Mouse (Mus musculus) limb, embryonic 10.5 days (tissue): Measurements from ENCODE around the gene Elmod3. TPM values are rescaled to one million over a fixed set of nuclear protein-coding genes. Genes with fewer than 3 reads are reported as not detected.

Experiments used
- DNase-seq: peaks from one replicate; pipeline ENCODE4 v3.0.0-alpha.2; 2017; ENCODE audit warnings: low spot score
- H3K27ac ChIP-seq: fragments of 300-500 bp; sonication (generic); 2 replicates; pipeline ENCODE4 v1.5.1; 2016; ENCODE audit warnings: mild to moderate bottlenecking
- H3K27me3 ChIP-seq: fragments of 300-500 bp; sonication (generic); 2 replicates; pipeline ENCODE4 v1.6.1; 2016; ENCODE audit warnings: low read depth, mild to moderate bottlenecking; ENCODE audit not compliant: poor library complexity, severe bottlenecking
- H3K36me3 ChIP-seq: fragments of 300-500 bp; sonication (generic); 2 replicates; pipeline ENCODE4 v1.6.1; 2016; ENCODE audit warnings: mild to moderate bottlenecking, moderate library complexity
- H3K4me1 ChIP-seq: fragments of 300-500 bp; sonication (generic); 2 replicates; pipeline ENCODE4 v1.6.1; 2016
- H3K4me3 ChIP-seq: fragments of 300-500 bp; sonication (generic); 2 replicates; pipeline ENCODE4 v1.5.1; 2016; ENCODE audit warnings: mild to moderate bottlenecking, moderate library complexity
- H3K9me3 ChIP-seq: fragments of 300-500 bp; sonication (generic); replicated peaks from 2 replicates; pipeline ENCODE4 v1.6.1; 2016; ENCODE audit warnings: mild to moderate bottlenecking
- WGBS: fragments of 180-500 bp; shearing (Covaris S2); methylation state at CpG from one replicate; pipeline ENCODE4 v1.1.7; 2016; 5-methylcytosine and 5-hydroxymethylcytosine counted together
- polyA plus RNA-seq: library from polyadenylated mRNA; unstranded; fragments of >200 nt; fragmentation: Nextera tagmentation; extraction: Ambion mirVana; gene quantifications from 2 replicates; pipeline ENCODE4 v1.2.1, GENCODE M21; 2016

Elmod3 gene
- polyA plus RNA-seq, 1 experiment from 2014 or later: 14.6 TPM

- no peaks in the 10 kb centered on the region for H3K9me3 ChIP-seq
- WGBS: 86% methylated on average over 4 of the region's 4 CpGs
- H3K27ac ChIP-seq: no peak overlapping the region
- H3K4me3 ChIP-seq: no peak overlapping the region
- DNase-seq: no peak
- H3K4me1 ChIP-seq: peaks cover 6% of the 10 kb centered on the region; the same call in 1 of the 2 replicates
- no peaks in the 10 kb centered on the region for H3K27me3 ChIP-seq
- peaks cover 15% of the 10 kb centered on the region; the same call in 1 of the 2 replicates for H3K36me3 ChIP-seq
Measured at GRCm38 (mm10) chr6:72583211-72583839, 14.9 kb downstream of the Elmod3 start.

GRCm38 (mm10) chr6:72581625-72582382 lies 16.4 kb downstream of the Elmod3 start:
- H3K27me3 ChIP-seq: no peaks in the 10 kb centered on the region
- DNase-seq: no peak
- H3K9me3 ChIP-seq: no peaks in the 10 kb centered on the region
- H3K4me1 ChIP-seq: peaks cover 6% of the 10 kb centered on the region; the same call in 1 of the 2 replicates
- H3K27ac ChIP-seq: no peak overlapping the region
- peaks cover 14% of the 10 kb centered on the region for H3K36me3 ChIP-seq
- WGBS: 77% methylated on average over 11 of the region's 11 CpGs
- H3K4me3 ChIP-seq: no peak overlapping the region

- Histone ChIP-seq H3K9me3 (no peaks in the 10 kb centered on the region), H3K27ac (no peak overlapping the region), H3K4me1 (no peaks in the 10 kb centered on the region), H3K36me3 (peaks cover 14% of the 10 kb centered on the region), H3K4me3 (no peak overlapping the region), H3K27me3 (no peaks in the 10 kb centered on the region)
- no peak for DNase-seq
- WGBS: 97% methylated on average over 3 of the region's 3 CpGs
Measured at GRCm38 (mm10) chr6:72576041-72576440, 22.2 kb downstream of the Elmod3 start.

GRCm38 (mm10) chr6:72571826-72572225 lies 26.4 kb downstream of the Elmod3 start:
- peaks cover 16% of the 10 kb centered on the region for H3K36me3 ChIP-seq
- H3K27ac ChIP-seq: no peak overlapping the region
- H3K4me3 ChIP-seq: no peak overlapping the region
- 52% methylated on average over 3 of the region's 3 CpGs for WGBS
- no peaks in the 10 kb centered on the region for H3K9me3 ChIP-seq
- no peak for DNase-seq
- no peaks in the 10 kb centered on the region for H3K27me3 ChIP-seq
- no peaks in the 10 kb centered on the region for H3K4me1 ChIP-seq

GRCm38 (mm10) chr6:72570644-72571397 lies 27.4 kb downstream of the Elmod3 start:
- no peaks in the 10 kb centered on the region for H3K27me3 ChIP-seq
- H3K4me3 ChIP-seq: no peak overlapping the region
- DNase-seq: no peak
- H3K27ac ChIP-seq: no peak overlapping the region
- peaks cover 16% of the 10 kb centered on the region for H3K36me3 ChIP-seq
- peaks cover 6% of the 10 kb centered on the region for H3K4me1 ChIP-seq
- WGBS: 84% methylated on average over 10 of the region's 10 CpGs
- no peaks in the 10 kb centered on the region for H3K9me3 ChIP-seq

GRCm38 (mm10) chr6:72568736-72569135 lies 29.5 kb downstream of the Elmod3 start:
- H3K27me3 ChIP-seq: no peaks in the 10 kb centered on the region
- 89% methylated on average over 10 of the region's 10 CpGs for WGBS

GRCm38 (mm10) chr6:72567508-72567907 lies 30.7 kb downstream of the Elmod3 start:
- H3K27me3 ChIP-seq: no peaks in the 10 kb centered on the region
- no peak for DNase-seq
- peaks cover 6% of the 10 kb centered on the region; the same call in 1 of the 2 replicates for H3K36me3 ChIP-seq
- H3K27ac ChIP-seq: no peak overlapping the region
- 85% methylated on average over 5 of the region's 5 CpGs for WGBS
- no peak overlapping the region for H3K4me3 ChIP-seq
- H3K9me3 ChIP-seq: no peaks in the 10 kb centered on the region
- H3K4me1 ChIP-seq: peaks cover 33% of the 10 kb centered on the region

More at GRCm38 (mm10) chr6:72568736-72569135, 29.5 kb downstream of the Elmod3 start:
- no peak for DNase-seq
- Histone ChIP-seq H3K4me3 (no peak overlapping the region), H3K9me3 (no peaks in the 10 kb centered on the region), H3K4me1 (peaks cover 21% of the 10 kb centered on the region), H3K36me3 (peaks cover 14% of the 10 kb centered on the region), H3K27ac (no peak overlapping the region)

- Histone ChIP-seq H3K4me3 (no peak overlapping the region), H3K36me3 (peaks cover 6% of the 10 kb centered on the region; the same call in 1 of the 2 replicates), H3K27me3 (no peaks in the 10 kb centered on the region), H3K9me3 (no peaks in the 10 kb centered on the region), H3K27ac (no peak overlapping the region), H3K4me1 (peaks cover 36% of the 10 kb centered on the region)
- peak; percentile 87 for DNase-seq
- 4% methylated on average over 4 of the region's 4 CpGs for WGBS
Measured at GRCm38 (mm10) chr6:72566044-72566443, 32.2 kb downstream of the Elmod3 start.

GRCm38 (mm10) chr6:72565506-72565905 lies 32.7 kb downstream of the Elmod3 start:
- no peak overlapping the region for H3K4me3 ChIP-seq
- DNase-seq: no peak
- H3K27ac ChIP-seq: no peak overlapping the region
- 82% methylated on average over 7 of the region's 7 CpGs for WGBS
- no peaks in the 10 kb centered on the region for H3K9me3 ChIP-seq
- H3K36me3 ChIP-seq: peaks cover 6% of the 10 kb centered on the region; the same call in 1 of the 2 replicates
- H3K27me3 ChIP-seq: no peaks in the 10 kb centered on the region
- H3K4me1 ChIP-seq: peaks cover 36% of the 10 kb centered on the region

GRCm38 (mm10) chr6:72562894-72563293 lies 35.3 kb downstream of the Elmod3 start:
- Histone ChIP-seq H3K9me3 (no peaks in the 10 kb centered on the region), H3K27me3 (no peaks in the 10 kb centered on the region), H3K4me1 (peaks cover 36% of the 10 kb centered on the region), H3K4me3 (no peak overlapping the region), H3K27ac (peak overlapping the region; percentile 53; the same call in 1 of the 2 replicates), H3K36me3 (peaks cover 2% of the 10 kb centered on the region; the same call in 1 of the 2 replicates)
- no peak for DNase-seq
- 76% methylated on average over 5 of the region's 5 CpGs for WGBS

GRCm38 (mm10) chr6:72562486-72562885 lies 35.7 kb downstream of the Elmod3 start:
- DNase-seq: no peak
- H3K36me3 ChIP-seq: no peaks in the 10 kb centered on the region
- WGBS: 49% methylated on average over 6 of the region's 6 CpGs
- 0 out of 2 replicates have a peak overlapping the region, but pooled peaks have one; percentile 53 for H3K27ac ChIP-seq
- H3K4me1 ChIP-seq: peaks cover 36% of the 10 kb centered on the region
- no peaks in the 10 kb centered on the region for H3K9me3 ChIP-seq
- H3K27me3 ChIP-seq: no peaks in the 10 kb centered on the region
- H3K4me3 ChIP-seq: no peak overlapping the region

- DNase-seq: no peak
- no peak overlapping the region for H3K27ac ChIP-seq
- no peaks in the 10 kb centered on the region for H3K27me3 ChIP-seq
- H3K9me3 ChIP-seq: no peaks in the 10 kb centered on the region
- H3K4me1 ChIP-seq: peaks cover 30% of the 10 kb centered on the region
- no peak overlapping the region for H3K4me3 ChIP-seq
- WGBS: 81% methylated on average over 8 of the region's 8 CpGs
- H3K36me3 ChIP-seq: no peaks in the 10 kb centered on the region
Measured at GRCm38 (mm10) chr6:72560801-72561200, 37.4 kb downstream of the Elmod3 start.

- peak overlapping the region; percentile 52 for H3K4me3 ChIP-seq
- H3K4me1 ChIP-seq: peaks cover 43% of the 10 kb centered on the region
- H3K27me3 ChIP-seq: no peaks in the 10 kb centered on the region
- no peaks in the 10 kb centered on the region for H3K9me3 ChIP-seq
- DNase-seq: no peak
- no peaks in the 10 kb centered on the region for H3K36me3 ChIP-seq
- 18% methylated on average over 8 of the region's 8 CpGs for WGBS
- H3K27ac ChIP-seq: peak overlapping the region; percentile 92
Measured at GRCm38 (mm10) chr6:72553079-72553412, 45.2 kb downstream of the Elmod3 start.
